Mouse (Mus musculus) megakaryocyte, embryonic 14.5 days (primary cell): ENCODE results near the gene Prdx6. TPM values are rescaled to one million over a fixed set of nuclear protein-coding genes. Genes with fewer than 3 reads are reported as not detected.
A peak's percentile ranks its signal among the peaks of the same experiment; 100 is the strongest.
"Not testable (repeated sequence)": the region's sequence is repeated elsewhere in the genome, so short reads cannot be mapped to it uniquely, and the experiment has no call there.

Source experiments
- H3K27me3 ChIP-seq: replicated peaks from 2 replicates; pipeline ENCODE3; 2012; ENCODE audit warnings: inconsistent platforms
- H3K36me3 ChIP-seq: replicated peaks from 2 replicates; pipeline ENCODE3; 2012; ENCODE audit warnings: low read length, inconsistent platforms, mixed read lengths
- H3K4me1 ChIP-seq: 2 replicates; pipeline ENCODE4 v1.6.1; 2012; ENCODE audit warnings: inconsistent platforms
- H3K4me3 ChIP-seq: replicated peaks from 2 replicates; pipeline ENCODE3; 2012; ENCODE audit warnings: moderate library complexity, mild to moderate bottlenecking, inconsistent platforms
- H3K9me3 ChIP-seq: 2 replicates; pipeline ENCODE4 v1.6.1; 2012; ENCODE audit warnings: inconsistent platforms
- FLI1 ChIP-seq: IDR thresholded peaks from 2 replicates; pipeline ENCODE4 v1.6.1; 2012; ENCODE audit warnings: low read length, inconsistent platforms, mixed read lengths
- GATA1 ChIP-seq: IDR thresholded peaks from 3 replicates; pipeline ENCODE4 v1.6.1; 2012; ENCODE audit warnings: mixed read lengths, low read length, inconsistent platforms, borderline replicate concordance
- polyA plus RNA-seq: library from polyadenylated mRNA; stranded (reverse); fragments of >175 nt; gene quantifications from 2 replicates; pipeline ENCODE4 v1.2.3, GENCODE M21; 2012; ENCODE audit warnings: low replicate concordance; ENCODE audit not compliant: insufficient read depth

The Prdx6 gene
- polyA plus RNA-seq, 1 experiment: 25.0 TPM

GRCm38 (mm10) chr1:161232181-161232580, 18.8 kb downstream of the Prdx6 start:
- Histone ChIP-seq H3K27me3 (no peaks in the 10 kb centered on the region), H3K4me1 (peaks cover 21% of the 10 kb centered on the region), H3K4me3 (no peak overlapping the region), H3K9me3 (no peaks in the 10 kb centered on the region), H3K36me3 (peaks cover 17% of the 10 kb centered on the region)
- TF ChIP-seq FLI1 (no peak), GATA1 (no peak)

GRCm38 (mm10) chr1:161224837-161225236, 26.2 kb downstream of the Prdx6 start:
- H3K4me1 ChIP-seq: no peaks in the 10 kb centered on the region
- no peaks in the 10 kb centered on the region for H3K9me3 ChIP-seq
- no peak for TF ChIP-seq GATA1
- no peak for TF ChIP-seq FLI1
- no peaks in the 10 kb centered on the region for H3K36me3 ChIP-seq
- H3K4me3 ChIP-seq: no peak overlapping the region
- no peaks in the 10 kb centered on the region for H3K27me3 ChIP-seq

DNA sequence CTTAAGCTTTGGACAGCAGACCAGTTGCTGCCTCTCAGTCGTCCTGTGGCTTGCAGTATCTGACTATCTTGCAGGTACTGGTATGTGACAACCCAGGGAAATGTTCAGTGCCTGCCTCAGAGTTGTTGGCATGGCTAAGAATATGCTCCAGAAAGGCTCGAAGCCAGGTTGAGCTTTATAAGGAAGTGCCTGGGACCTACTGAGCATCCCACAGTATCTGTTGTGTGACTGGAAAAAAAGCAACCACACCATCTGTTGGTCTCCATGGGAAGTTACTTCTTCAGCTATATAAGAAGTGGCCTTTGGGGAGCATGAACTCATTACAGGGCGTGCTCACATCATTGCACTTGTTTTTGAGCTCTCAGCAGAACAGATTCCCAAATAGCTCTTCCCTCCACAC, 31.2 kb downstream of the Prdx6 start:
- peaks cover 5% of the 10 kb centered on the region; the same call in 1 of the 2 replicates for H3K9me3 ChIP-seq
- TF ChIP-seq FLI1 (no peak), GATA1 (no peak)
- no peak overlapping the region for H3K4me3 ChIP-seq
- no peaks in the 10 kb centered on the region for H3K4me1 ChIP-seq
- no peaks in the 10 kb centered on the region for H3K27me3 ChIP-seq
- H3K36me3 ChIP-seq: no peaks in the 10 kb centered on the region

DNA sequence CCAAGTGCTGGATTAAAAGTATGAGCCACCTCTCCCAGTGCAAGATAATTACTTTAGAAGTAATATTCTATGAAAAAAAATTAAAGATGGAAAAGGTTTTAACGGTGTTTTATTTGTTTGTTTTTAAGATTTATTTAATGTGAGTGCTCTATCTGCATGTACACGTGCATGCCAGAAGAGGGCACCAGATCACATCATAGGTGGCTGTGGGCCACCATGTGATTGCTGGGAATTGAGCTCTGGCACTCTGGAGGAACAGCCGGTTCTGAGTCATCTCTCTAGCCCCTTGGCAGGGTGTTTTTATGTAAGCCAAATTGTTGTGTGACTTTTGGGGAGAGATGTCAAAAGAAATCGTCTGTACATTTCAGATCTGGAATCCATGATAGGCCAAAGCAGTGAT, 36.6 kb downstream of the Prdx6 start:
- H3K4me1 ChIP-seq: peaks cover 9% of the 10 kb centered on the region; the same call in 1 of the 2 replicates
- H3K36me3 ChIP-seq: no peaks in the 10 kb centered on the region
- peaks cover 4% of the 10 kb centered on the region for H3K27me3 ChIP-seq
- H3K4me3 ChIP-seq: no peak overlapping the region
- TF ChIP-seq FLI1 (no peak), GATA1 (no peak)
- peaks cover 9% of the 10 kb centered on the region; the same call in 1 of the 2 replicates for H3K9me3 ChIP-seq

DNA sequence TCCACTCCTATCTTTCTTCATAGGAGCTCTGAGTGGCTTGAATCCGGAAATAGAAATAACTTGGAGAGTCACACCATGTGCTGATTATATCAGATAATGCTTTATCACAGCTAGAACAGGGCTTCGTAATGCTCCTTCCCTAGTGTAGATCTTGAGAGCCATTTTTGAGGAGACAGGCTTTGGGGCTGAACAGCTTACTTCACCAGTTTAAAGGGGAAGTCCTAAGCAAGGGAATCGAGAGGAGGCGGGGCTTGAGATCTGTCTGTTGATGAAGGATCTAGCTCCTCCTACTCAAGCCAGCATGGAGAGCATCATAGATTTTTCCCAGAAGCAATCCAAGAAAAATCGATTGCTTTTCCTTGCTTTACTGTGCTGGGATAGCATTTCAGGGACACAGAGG, 51.2 kb downstream of the Prdx6 start:
- Histone ChIP-seq H3K4me1 (peaks cover 20% of the 10 kb centered on the region), H3K27me3 (peaks cover 1% of the 10 kb centered on the region), H3K9me3 (no peaks in the 10 kb centered on the region), H3K4me3 (no peak overlapping the region), H3K36me3 (no peaks in the 10 kb centered on the region)
- TF ChIP-seq FLI1 (no peak), GATA1 (no peak)

- not testable (repeated sequence) for H3K36me3 ChIP-seq, H3K9me3 ChIP-seq, H3K27me3 ChIP-seq
- Histone ChIP-seq H3K4me1 (peaks cover 25% of the 10 kb centered on the region), H3K4me3 (peak overlapping the region; percentile 91)
Measured at GRCm38 (mm10) chr1:161196364-161196763, 54.7 kb downstream of the Prdx6 start.

DNA sequence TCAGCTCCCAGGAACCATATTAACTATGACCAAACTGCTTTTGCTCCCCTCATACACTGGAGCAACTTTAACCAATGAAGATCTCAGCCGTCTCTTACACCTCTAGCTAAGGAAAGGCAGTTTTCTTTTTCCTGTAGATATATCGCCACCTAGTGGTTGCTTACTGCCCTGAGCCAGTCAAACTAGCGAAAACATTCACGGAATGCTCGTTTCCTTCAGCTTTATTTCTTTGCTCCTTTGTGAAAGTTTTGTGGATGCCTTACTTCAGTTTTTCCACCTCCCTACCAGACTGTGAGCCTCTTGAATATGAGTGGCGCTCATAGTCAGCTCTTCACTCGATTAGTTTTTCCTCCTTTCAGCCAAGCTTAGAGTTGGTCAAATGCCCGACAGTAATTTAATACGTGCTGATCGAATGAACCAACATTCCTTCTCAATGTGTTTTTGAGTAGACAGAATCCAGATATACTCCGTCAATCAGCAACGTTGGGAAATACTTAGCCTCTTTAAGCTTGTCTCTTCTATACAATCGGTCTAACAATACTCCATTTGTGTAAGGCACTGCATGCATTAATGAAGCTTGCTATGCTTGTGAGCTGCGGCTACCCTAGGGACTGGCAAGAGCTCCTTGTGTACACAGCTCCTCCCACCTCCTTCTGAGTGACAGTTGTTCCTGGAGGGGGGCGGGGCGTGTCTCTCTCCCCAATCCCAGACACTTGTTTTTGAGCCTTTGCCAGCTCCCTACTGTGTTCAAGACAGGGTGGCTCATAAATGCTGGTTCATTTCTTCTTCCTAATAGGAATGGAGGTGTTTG, 55.3 kb downstream of the Prdx6 start:
- H3K9me3 ChIP-seq: peaks cover 5% of the 10 kb centered on the region
- H3K4me1 ChIP-seq: peaks cover 25% of the 10 kb centered on the region
- peaks cover 2% of the 10 kb centered on the region for H3K27me3 ChIP-seq
- peak overlapping the region; percentile 91 for H3K4me3 ChIP-seq
- no peaks in the 10 kb centered on the region for H3K36me3 ChIP-seq
- TF ChIP-seq GATA1 (no peak), FLI1 (no peak)

GRCm38 (mm10) chr1:161190253-161190910, 60.6 kb downstream of the Prdx6 start:
- TF ChIP-seq FLI1 (no peak), GATA1 (no peak)
- Histone ChIP-seq H3K4me3 (no peak overlapping the region), H3K27me3 (peaks cover 2% of the 10 kb centered on the region), H3K36me3 (no peaks in the 10 kb centered on the region), H3K9me3 (peaks cover 15% of the 10 kb centered on the region), H3K4me1 (peaks cover 10% of the 10 kb centered on the region)

Other genes starting within 250 kb of the Prdx6 start
- gene Zbtb37, start 216.4 kb downstream of the Prdx6 start, polyA plus RNA-seq: 0.04 and 0.09 TPM in 2 replicates
- gene Dars2, start 180.6 kb downstream of the Prdx6 start, polyA plus RNA-seq: 0.46 TPM in 1 of 2 replicates, not detected in the other
- gene Cenpl, start 180.5 kb downstream of the Prdx6 start, polyA plus RNA-seq: 1.2 and 3.9 TPM in 2 replicates
- gene Klhl20, start 119.7 kb downstream of the Prdx6 start, polyA plus RNA-seq: 1.5 TPM in 1 of 2 replicates, not detected in the other
- gene Ankrd45, start 108.5 kb downstream of the Prdx6 start, polyA plus RNA-seq: not detected in 2 replicates
- not detected in 2 replicates for gene Tex50, start 91.9 kb downstream of the Prdx6 start, polyA plus RNA-seq
- gene Tnfsf4, start 144.2 kb upstream of the Prdx6 start, polyA plus RNA-seq: 0.13 and 0.92 TPM in 2 replicates
- gene Tnfsf18, start 243.4 kb upstream of the Prdx6 start, polyA plus RNA-seq: not detected in 2 replicates